Mouse (Mus musculus): ENCODE data around the gene Ulk4.

Ulk4 gene

GRCm38 (mm10) chr9:121176350-121176749, 100.6 kb downstream of the Ulk4 start:
- no peak for DNase-seq

GRCm38 (mm10) chr9:121175201-121175600, 101.8 kb downstream of the Ulk4 start:
- no peak for DNase-seq

DNA sequence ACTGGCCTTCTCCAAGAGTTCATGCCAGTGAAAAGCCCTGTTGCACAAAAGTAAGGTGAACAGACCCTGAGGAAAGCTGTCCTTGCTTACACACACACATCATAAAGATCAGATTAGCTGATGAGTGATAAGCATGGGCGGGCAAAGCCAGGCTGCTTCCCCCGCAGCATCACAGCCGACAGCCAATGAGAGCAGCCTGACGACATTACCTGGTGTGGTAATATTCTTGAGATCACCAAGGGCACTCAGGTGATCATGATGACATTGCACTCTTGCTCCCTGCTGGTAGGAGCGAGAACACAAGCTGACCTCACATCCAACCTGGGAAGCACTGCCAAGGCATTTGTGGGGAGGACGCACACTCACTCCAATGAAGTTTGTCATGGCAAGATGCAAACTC, 104.9 kb downstream of the Ulk4 start:
- peak; percentile 14 for DNase-seq

DNA sequence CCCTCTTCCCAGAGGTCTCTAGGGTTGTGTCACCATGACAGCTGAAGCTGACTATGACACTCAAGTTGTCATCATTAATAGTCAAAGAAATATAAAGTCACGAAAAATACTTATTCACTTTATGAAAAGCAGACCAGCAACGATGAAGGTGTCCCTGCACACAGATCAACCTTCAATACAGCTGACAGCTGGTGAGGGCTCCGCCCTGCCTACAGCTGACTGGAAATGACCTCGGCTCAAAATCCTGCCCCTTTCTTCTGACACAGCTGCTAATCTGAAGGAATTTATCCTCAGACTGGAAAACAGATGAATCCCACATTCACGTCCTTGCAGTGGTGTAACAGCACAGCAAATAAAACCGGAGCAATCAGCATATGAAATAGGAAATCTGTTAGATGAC, 105.4 kb downstream of the Ulk4 start:
- DNase-seq: no peak

GRCm38 (mm10) chr9:121164607-121165006, 112.4 kb downstream of the Ulk4 start:
- no peak for DNase-seq

GRCm38 (mm10) chr9:121162789-121163188, 114.2 kb downstream of the Ulk4 start:
- peak; percentile 4 for DNase-seq

- no peak for DNase-seq
Observed at GRCm38 (mm10) chr9:121161818-121162565, 115.0 kb downstream of the Ulk4 start.

DNA sequence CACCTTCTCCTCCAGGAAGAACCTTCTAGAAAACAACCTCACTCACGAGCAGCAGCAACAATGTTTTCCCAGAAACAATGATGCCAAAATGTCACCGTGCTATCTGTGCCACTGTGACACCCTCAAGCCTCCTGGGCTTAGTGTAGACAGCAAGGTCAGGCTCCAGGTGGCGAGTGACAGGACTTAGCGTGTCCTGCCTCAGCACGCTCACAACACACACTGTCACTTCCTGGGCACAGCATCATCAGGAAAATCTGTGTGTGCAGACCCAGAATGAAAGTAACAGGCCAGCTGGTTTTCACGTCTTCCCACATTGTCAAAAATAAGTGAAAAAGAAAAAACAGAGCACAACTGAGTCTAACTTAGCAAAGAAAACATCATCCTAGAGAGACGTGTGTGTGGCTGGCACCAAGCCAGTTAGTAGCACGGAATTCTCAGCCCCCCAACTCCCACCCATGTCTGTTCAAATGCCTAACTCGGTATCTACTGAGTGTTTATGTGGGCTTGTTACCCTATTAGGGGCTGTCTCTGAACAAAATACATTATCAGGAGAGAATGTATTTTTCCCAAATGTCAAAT, 120.7 kb downstream of the Ulk4 start:
- DNase-seq: no peak

DNA sequence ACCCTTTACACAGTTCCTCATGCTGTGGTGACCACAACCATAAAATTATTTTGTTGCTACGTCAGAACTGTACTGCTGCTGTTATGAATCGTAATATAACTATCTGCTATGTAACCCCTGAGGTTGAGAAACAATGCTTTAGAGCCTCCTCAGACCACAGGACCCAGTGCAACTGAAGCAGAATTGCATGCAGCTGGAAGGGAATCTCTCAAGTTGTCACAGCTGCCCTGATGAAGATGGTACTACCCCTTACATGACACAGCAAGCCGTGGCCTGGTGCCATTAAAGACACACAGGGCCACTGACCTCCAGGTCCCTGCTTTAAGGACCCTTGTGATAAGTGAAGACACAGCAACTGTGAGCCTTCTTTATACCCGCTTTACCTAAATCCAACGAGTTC, 123.7 kb downstream of the Ulk4 start:
- DNase-seq: no peak

- no peak for DNase-seq
Observed at GRCm38 (mm10) chr9:121148602-121149001, 128.4 kb downstream of the Ulk4 start.

DNA sequence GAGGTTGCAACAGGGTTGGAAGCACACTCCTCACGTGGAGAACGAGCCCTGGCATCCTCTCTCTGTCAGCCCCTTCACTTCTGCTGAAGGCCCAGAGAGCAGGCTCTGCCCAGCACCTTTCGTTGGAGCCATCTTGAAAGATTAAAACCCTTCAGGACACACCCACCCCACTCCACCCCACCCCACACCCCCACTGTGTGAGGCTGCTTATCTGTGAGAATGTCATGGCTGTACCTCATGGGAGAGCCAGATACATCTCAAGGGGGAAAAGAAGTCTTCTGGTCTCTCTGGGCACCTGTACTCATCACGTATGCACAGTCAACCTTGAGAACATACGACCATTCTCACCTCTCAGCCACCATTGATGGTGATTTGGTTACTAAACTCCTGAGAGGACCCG, 133.8 kb downstream of the Ulk4 start:
- no peak for DNase-seq

GRCm38 (mm10) chr9:121132549-121132948, 144.4 kb downstream of the Ulk4 start:
- DNase-seq: no peak

GRCm38 (mm10) chr9:121129533-121129932, 147.5 kb downstream of the Ulk4 start:
- no peak for DNase-seq

DNA sequence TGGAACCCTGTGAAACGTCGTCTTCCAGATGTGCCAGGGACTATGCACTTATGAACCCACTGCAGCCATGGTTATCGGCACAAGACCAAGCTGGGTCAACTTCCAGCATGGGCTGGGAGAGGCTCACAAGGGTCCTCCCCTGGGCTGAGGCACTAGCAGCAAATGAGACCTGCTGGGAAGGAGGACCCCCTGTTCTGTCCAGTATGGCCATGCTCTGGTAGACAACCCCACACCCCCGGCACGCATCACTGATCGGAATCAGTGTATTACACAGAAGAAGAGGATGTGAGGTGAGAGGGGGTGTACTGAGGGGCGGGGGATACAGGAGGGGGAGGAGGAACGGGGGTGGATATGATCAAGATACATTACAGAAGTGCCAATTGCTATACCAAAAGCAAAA, 148.1 kb downstream of the Ulk4 start:
- no peak for DNase-seq

GRCm38 (mm10) chr9:121127025-121127424, 150.0 kb downstream of the Ulk4 start:
- DNase-seq: no peak

DNA sequence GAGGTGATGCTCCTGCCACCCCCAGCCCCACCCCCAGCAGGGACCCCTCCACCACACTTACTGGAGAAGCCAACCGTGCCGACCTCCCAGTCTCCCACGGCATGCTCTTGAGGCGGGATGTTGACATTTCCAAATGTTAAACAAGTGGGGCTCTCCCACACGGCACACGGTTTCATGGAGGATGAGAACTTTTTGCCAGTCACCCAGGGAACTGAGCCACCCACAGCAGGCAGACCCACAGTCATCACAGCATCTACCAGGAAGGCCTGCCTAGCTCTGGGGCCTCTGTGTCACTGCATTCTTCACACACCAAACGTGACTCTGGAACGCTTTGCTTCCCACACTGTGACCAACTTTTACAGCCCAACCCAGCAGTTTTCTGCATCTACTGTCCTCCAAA, 152.3 kb downstream of the Ulk4 start:
- no peak for DNase-seq

DNA sequence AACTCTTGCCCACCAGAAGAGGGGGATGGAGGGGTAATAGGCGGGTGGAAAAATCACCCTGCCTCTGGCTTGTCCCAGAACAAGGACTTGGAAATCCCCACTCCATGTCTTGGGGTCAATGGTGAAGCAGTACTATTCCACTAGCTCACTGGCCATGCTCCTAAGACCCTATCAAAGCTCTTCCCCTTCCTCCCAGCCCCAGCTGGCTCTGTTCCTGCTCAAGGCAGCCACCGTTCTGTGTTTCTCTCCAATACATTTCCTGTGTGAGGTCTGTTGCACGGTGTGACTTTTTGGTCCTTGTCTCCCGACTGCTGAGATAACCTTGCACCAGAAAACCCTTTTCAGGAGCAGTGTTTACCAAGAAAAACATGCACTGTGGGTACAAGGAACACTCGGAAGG, 155.0 kb downstream of the Ulk4 start:
- DNase-seq: no peak

DNA sequence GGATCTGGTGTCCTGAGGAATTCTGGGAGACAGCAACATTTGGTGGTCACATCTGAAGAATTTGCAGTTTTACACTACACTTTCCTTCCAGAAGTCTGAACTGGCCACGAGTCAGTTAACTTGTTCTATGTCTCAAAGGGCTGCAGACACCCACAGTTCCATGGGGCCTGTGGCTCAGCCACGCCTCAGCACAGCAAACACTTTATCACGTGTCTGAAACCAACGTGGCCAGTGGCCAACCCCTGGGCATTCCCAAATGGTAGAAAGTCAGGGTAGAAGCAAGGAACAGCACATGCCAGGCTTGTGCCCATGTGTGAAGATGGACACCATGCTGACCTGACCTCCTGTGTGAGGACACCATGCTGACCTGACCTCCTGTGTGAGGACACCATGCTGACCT, 159.1 kb downstream of the Ulk4 start:
- DNase-seq: no peak

DNA sequence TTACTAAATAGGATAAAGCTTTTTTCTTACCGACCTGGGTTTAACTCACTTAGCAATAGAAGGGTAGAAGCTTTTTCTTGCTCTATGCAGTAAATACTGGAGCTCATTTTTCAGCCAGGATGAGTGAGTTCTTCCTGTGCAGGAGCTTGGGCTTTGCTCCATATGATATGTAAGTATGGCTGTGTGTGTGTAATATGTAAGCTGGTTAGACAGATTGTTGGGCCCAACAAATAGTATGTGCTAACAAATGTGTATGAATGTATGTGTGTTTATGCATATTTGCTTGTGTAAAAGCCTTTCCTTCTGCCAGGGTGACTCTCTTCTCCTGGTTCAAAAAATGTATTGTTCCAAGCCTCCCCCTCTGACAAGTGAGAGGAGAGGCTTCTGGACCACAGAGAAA, 164.9 kb downstream of the Ulk4 start:
- no peak for DNase-seq

DNA sequence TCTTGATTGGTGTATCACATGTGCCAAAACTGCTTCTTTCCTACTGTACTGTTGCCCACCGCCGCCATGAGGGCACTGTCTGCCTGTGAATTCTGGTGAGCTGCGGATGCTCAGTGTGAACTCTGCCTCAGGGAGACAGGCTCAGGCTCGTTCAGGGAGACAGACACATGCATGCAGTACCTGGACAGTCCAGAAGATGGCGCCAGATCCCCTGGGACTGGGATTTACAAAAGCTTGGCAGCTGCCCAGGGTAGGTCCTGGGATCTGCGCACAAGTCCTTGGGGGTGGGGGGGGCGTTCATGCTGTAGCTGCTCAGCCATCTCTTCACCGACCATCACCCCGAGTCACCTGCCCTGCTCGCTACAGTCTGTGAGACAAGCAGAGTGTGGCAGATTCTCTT, 168.9 kb downstream of the Ulk4 start:
- DNase-seq: peak; percentile 52

DNA sequence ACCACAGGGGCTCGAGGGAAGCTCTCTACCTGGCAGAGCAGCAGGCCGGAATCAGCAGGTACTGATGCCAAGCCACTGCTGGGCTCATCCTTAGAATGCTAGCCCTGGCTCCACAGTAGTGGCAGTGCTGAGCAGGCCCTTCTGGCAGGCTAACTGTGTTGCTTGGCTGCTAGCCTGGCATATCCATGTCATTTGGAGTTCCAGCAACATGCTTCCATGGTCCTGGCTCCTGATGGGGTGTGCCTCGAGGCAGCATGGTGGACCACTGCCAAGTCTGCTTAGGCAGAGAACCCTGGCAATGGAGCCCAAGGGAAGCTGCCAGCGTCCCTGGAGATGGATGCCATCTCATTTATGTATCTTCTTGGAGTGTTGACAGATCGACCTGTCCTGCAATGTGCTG, 169.4 kb downstream of the Ulk4 start:
- DNase-seq: peak; percentile 25

GRCm38 (mm10) chr9:121107101-121107500, 169.9 kb downstream of the Ulk4 start:
- DNase-seq: peak; percentile 12

GRCm38 (mm10) chr9:121101516-121101915, 175.5 kb downstream of the Ulk4 start:
- DNase-seq: no peak

DNA sequence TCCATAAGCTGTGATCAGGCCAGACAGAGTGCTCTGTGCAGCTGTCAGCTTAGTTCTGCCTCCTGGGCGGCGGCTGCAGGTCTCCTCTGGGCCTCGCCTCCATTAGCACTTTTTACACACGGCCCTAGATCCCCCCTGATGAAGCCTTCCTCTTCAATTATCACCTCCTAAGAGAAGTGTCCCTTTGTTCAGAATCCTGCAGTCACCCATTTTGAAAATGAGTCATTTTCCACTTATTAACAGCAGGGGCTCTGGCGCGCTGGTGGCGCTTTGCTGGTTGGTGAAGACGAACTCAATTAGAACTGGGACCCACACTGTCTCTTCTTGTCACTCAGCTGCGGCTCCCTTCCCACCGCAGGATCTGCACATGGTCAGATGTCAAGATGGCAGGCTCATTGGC, 177.5 kb downstream of the Ulk4 start:
- no peak for DNase-seq

DNA sequence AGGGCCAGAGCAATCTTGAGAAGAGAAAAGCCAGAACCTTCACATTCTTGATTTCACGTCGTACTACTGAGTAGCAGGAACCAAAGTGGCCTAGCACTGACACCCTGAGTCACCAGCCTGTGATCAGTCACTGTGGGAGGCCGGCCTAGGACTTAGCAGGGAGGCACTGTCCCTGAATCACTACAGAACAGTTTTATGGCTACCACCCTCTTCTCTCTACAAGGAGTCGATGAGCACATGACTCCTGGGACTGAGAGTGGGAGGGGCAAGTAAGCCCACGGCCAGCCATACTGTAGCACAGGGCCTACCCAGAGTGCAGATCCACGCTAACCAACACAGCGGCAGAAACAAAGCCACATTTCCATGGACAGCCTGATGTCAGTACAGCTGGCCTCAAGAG, 183.2 kb downstream of the Ulk4 start:
- no peak for DNase-seq
